Mouse (Mus musculus): Measurements from ENCODE around the gene Pla2g4c.

The Pla2g4c gene

GRCm38 (mm10) chr7:13380588-13380987 lies 56.1 kb downstream of the Pla2g4c start:
- DNase-seq (ENCODE audit: low read depth, low spot score) = no peak

GRCm38 (mm10) chr7:13397832-13398231 lies 73.4 kb downstream of the Pla2g4c start, which contains the start of gene Cabp5:
Gene Cabp5, plus strand, starts transcription at chr7:13398132.
- DNase-seq (ENCODE audit: low read depth, low spot score) = no peak
